Mouse (Mus musculus) mammary gland, adult 2 months (tissue): Measurements from ENCODE around the gene Gna12. TPM values are rescaled to one million over a fixed set of nuclear protein-coding genes. Genes with fewer than 3 reads are reported as not detected.

Source experiments
- polyA plus RNA-seq: library from polyadenylated mRNA; depleted of rRNA; stranded (reverse); fragments of >200 nt; gene quantifications from 2 replicates; pipeline ENCODE4 v1.2.3, GENCODE M21; 2012; ENCODE audit warnings: low replicate concordance; rRNA removed

The Gna12 gene
- 87.1 and 123 TPM in 2 replicates for polyA plus RNA-seq

GRCm38 (mm10) chr5:140830314-140831063, at the start of gene Gna12:
Gna12 (minus strand) TSS chr5:140830431.

GRCm38 (mm10) chr5:140723822-140724221, 106.4 kb downstream of the Gna12 start, which contains the start of gene Amz1:
Amz1 (plus strand) TSS chr5:140724127.

Other genes starting within 250 kb of the Gna12 start
- 172 and 370 TPM in 2 replicates for gene Lfng, start 223.1 kb downstream of the Gna12 start, polyA plus RNA-seq
- gene Ttyh3, start 181.4 kb downstream of the Gna12 start, polyA plus RNA-seq, result 48.4 and 132 TPM in 2 replicates
- gene Iqce, start 128.1 kb downstream of the Gna12 start, polyA plus RNA-seq, result 18.6 and 19.3 TPM in 2 replicates
- gene Brat1, start 125.4 kb downstream of the Gna12 start, polyA plus RNA-seq, result 32.6 and 50.8 TPM in 2 replicates
- 4.2 and 7.4 TPM in 2 replicates for gene Amz1, start 106.3 kb downstream of the Gna12 start, polyA plus RNA-seq
- 10.0 and 26.1 TPM in 2 replicates for gene Card11, start 170.2 kb upstream of the Gna12 start, polyA plus RNA-seq